Mouse (Mus musculus): Measurements from ENCODE around the gene Cilp.
"Not testable (repeated sequence)": the region's sequence is repeated elsewhere in the genome, so short reads cannot be mapped to it uniquely, and the experiment has no call there.

The Cilp gene

GRCm38 (mm10) chr9:65252026-65252425, 13.0 kb upstream of the Cilp start:
- DNase-seq = no peak

DNA sequence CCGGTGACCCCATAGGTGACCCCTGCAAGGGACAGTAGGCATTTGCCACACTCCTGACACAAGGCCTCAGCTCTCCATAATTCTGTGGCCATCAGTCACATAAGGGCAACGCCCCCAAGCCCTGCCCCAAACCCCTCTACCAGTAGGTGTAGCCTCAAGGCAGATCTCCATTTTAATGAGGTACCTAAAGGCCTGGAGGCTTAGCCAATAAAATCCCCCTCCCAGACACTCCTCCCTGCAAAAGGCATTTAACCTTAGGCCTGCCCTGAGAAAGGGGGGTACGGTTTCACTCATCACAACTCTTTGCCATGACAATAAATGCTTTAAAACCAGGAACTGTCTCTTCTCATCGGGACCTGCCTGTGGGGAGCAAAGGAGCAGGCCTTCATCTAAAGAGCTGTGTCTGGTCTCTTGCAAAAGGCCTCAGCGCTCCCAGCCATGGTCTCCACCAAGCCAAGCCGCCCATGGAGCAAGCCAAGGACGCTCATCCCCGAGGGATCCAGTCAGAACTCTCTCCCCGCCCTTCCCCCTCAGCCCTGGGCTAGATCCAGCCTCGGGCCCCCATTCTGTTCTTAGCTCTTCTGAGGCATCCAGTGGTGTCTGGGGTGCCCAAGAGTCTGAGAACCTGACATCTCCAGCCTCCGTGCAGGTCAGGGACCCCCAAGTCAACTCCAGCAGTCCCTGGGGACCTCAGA, 8.9 kb upstream of the Cilp start:
- no peak for DNase-seq

GRCm38 (mm10) chr9:65257218-65257910, 7.6 kb upstream of the Cilp start:
- DNase-seq = no peak

- DNase-seq = no peak
These were observed 5.6 kb upstream of the Cilp start for GRCm38 (mm10) chr9:65259366-65259765.

- no peak for DNase-seq
These were observed 3.3 kb upstream of the Cilp start for GRCm38 (mm10) chr9:65261591-65262230.

DNA sequence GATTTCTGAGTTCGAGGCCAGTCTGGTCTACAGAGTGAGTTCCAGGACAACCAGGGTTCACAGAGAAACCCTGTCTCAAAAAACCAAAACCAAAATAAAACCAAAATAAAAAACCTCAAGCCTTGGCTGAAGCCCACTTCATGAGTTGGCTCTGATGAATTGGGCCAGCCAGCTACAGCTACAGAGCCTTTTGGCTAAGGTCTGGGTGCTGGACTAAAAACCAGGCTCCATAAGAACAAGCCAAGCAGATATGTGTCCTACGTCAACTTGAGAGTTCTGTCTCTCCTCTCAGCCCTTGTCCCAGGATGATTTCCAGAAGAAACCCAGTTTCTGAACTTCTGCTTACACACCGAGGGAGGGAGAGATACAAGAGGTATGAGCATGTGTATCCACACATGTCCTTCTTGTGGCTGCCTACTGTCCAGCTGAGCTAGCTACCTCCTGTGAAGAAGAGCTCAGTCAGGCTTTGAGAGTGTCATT, 2.3 kb upstream of the Cilp start:
- no peak for DNase-seq

- DNase-seq = peak; percentile 62
These were observed 2.9 kb downstream of the Cilp start for GRCm38 (mm10) chr9:65267742-65268515.

DNA sequence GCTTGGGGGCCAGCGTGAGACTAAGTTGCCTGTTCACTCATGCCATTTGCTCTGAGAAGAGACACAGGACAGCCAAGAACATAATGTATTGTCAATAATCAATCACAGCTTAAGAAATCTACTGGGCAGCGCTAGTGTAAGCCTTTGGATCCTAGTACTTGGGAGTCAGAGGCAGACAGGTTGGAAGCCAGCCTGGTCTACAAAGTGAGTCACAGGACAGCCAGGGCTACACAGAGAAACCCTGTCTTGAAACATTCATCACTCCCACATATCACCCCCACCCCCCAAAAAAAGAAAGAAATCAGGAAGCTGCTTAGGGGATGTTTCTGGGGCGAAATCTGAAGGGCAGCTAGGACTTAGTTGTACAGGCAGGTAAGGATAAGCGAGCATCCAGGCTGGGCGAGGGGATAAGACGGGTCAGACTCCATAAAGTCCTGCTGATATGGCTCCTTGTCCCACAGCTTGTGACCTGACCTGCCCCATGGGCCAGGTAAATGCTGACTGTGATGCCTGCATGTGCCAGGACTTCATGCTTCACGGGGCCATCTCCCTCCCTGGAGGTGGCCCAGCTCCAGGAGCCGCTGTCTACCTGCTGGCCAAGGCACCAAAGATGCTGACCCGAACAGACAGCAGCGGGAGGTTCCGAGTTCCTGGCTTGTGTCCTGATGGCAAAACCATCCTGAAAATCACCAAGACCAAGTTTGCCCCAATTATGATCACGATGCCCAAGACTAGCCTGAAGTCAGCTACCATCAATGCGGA, 8.2 kb downstream of the Cilp start:
- DNase-seq = peak; percentile 79

GRCm38 (mm10) chr9:65273873-65274272, 8.9 kb downstream of the Cilp start:
- no peak for DNase-seq

DNA sequence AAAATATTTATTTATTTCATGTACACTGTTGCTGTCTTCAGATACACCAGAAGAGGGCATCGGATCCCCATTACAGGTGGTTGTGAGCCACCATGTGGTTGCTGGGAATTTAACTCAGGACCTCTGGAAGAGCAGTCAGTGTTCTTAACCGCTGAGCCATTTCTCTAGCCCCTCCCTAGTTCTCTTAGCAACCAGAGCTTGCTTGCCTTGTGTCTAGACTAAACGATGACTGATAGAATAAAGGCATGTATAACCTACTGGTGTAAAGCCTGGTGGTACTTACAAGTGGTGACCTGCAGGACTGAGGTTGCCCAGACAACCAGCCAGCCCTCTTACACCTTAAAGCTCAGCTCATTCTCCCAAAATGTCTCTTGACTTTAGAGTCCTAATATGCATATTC, 9.9 kb downstream of the Cilp start:
- DNase-seq = not testable (repeated sequence)

DNA sequence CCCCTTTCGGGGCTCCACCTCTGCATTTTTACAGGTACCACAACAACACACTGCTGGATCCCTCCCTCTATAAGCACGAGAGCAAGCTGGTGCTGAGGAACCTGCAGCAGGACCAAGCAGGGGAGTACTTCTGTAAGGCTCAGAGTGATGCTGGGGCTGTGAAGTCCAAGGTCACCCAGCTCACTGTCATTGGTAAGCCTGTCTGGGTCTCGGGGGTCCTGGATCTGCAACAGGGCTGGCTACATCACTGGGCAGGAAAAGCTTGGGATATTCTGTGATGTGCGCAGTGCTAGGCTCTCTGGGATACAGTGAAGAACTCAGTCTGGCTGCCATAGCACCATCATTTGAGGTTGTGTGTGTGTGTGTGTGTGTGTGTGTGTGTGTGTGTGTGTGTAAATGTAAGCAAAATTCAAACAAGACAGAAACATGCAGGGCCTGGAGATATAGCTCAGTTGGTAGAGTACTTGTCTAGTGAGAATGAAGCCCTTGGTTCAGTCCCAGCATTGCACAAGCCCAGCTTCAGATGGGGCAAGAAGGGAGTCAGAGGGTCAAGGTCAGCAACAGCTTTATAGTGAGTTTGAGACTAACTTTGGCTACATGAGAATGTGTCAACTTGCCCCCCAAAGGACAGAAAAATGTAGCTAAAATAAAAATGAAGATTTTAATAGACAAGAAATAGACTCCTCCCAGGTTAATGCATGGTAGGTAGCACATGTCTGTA, 11.0 kb downstream of the Cilp start:
- no peak for DNase-seq

GRCm38 (mm10) chr9:65281536-65282151, 16.7 kb downstream of the Cilp start:
- DNase-seq = no peak

GRCm38 (mm10) chr9:65283301-65283700, 18.3 kb downstream of the Cilp start:
- peak; percentile 73 for DNase-seq

GRCm38 (mm10) chr9:65288252-65288651, 23.3 kb downstream of the Cilp start:
- not testable (repeated sequence) for DNase-seq

DNA sequence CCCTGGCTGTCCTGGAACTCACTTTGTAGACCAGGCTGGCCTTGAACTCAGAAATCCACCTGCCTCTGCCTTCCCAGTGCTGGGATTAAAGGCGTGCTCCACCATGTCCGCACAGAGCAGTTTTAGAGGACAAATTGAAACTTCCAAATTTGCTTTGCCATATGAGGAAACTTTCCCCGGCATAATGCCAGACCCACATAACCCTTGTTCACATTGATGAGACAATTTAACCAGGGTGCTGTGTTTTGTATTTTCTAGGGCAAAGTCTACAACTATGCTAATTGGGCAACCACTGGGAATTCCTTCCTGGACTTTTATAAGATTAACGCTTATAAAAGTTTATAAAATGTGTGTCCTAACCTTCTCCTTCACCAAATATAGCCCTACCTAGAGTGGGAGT, 25.0 kb downstream of the Cilp start:
- peak; percentile 93 for DNase-seq

GRCm38 (mm10) chr9:65292421-65292820, 27.4 kb downstream of the Cilp start:
- no peak for DNase-seq

DNA sequence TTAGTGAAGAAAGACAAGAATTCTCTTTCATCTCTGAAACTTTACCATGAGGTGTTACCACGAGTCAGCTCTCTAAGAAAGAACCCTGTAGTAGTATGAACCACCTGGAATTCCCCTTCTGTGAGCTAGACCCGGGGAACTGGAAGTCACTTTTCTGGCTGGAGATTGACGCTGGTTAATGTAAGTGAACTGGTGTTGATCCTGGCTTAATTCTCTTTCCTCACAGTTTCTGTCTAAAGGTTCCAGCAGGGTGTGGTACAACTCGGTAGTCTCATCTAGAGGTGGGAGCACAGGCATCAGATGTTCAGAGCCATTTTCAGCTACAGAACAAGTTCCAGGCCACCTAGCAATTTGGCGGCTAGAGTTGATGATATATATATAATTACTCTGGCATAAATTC, 28.1 kb downstream of the Cilp start:
- no peak for DNase-seq

GRCm38 (mm10) chr9:65293580-65293972, 28.6 kb downstream of the Cilp start:
- no peak for DNase-seq

DNA sequence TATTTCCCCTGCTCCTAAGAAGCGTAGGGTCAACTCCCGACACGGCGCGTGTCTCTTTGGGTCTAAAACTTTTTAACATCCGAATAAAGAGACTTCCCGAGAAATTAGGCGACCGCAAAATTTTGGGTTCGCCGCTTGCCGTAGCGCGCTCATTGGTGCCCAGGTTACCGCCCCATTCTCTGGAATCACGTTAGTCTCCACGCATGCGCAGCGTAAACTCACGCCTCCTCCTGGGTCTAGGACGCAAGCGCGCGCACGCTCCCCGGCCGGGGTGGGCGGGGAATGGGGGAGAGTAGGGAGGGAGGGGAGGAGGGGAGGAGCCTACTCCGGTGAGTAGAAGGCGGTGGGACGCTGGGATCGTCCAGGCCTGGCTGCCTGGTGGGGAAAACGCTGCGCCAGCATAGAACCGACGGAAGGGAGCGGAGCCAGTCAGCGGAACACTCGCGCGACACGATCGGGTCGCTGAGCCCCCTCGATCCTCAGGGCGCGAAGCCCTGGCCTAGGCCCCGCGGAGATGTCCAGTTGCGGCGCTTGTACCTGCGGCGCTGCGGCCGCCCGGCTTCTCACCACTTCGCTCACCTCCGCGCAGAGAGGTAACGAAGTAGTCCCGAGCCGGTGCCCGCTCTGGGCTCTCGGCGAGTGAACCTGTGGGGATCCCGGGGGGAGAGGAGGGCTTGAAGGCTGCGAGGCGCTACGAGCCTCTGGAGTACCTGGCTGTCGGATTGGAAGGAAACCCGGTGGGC, 29.2 kb downstream of the Cilp start, which contains the start of gene Clpx:
Gene Clpx (plus strand): TSS at position 288 of the 743 bp plus-strand sequence.
- DNase-seq = peak; percentile 98

DNA sequence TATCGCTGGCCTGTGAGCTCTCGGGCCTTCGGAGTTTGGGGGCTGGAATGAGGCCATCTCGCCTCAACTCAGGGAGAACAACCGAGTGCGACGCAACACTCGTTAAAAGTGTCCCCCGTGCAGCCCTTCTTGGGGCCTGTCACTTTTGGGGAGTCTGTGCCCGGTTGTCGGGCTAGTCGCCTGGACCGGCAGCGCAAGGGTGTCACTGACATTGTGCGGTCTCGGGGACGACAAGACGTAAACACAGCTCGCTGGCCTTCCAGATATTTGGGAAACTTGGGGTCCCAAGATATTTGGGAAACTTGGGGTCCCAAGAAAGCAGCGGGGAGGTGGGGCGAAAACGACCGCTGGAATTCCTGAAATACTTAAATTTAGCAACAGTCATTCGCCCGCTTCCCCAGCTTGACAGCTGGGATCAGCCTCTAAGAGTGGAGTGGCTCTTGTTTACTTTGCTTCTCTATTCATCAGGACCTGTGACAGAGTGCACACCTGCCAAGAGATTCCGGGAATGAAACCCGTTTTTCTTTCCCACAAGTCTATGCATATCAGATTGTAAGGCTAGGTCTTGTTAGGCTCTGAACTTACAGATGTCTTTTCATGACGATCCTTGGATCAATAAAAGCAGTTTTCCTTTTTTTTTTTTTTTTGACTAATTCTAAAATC, 29.9 kb downstream of the Cilp start:
- no peak for DNase-seq

Measured in kidney, adult 9 months (tissue).